Mouse (Mus musculus) embryonic facial prominence, embryonic 14.5 days (tissue): ENCODE data around the gene Tnik. TPM values are rescaled to one million over a fixed set of nuclear protein-coding genes. Genes with fewer than 3 reads are reported as not detected.

Source experiments
- ATAC-seq: fragments of 200-750 bp; cut with Nextera tagmentation; 2 replicates; pipeline ENCODE4 v1.8.0; 2017; ENCODE audit warnings: low read depth, moderate number of reproducible peaks, moderate TSS enrichment
- DNase-seq: peaks from one replicate; pipeline ENCODE4 v3.0.0-alpha.2; 2015; ENCODE audit warnings: low spot score
- H3K27ac ChIP-seq: fragments of 300-500 bp; sonication (generic); replicated peaks from 2 replicates; pipeline ENCODE4 v1.5.1; 2014; ENCODE audit warnings: low read depth, mild to moderate bottlenecking, low read length, moderate library complexity
- H3K27me3 ChIP-seq: fragments of 300-500 bp; sonication (generic); replicated peaks from 2 replicates; pipeline ENCODE4 v1.6.1; 2014; ENCODE audit warnings: low read length; ENCODE audit not compliant: control insufficient read depth, insufficient read depth
- H3K36me3 ChIP-seq: fragments of 300-500 bp; sonication (generic); 2 replicates; pipeline ENCODE4 v1.6.1; 2014; ENCODE audit warnings: low read length, mixed read lengths; ENCODE audit not compliant: control insufficient read depth, insufficient read depth
- H3K4me1 ChIP-seq: fragments of 300-500 bp; sonication (generic); 2 replicates; pipeline ENCODE4 v1.6.1; 2014; ENCODE audit warnings: antibody characterized with exemption, low read length; ENCODE audit not compliant: control insufficient read depth, insufficient read depth
- H3K4me2 ChIP-seq: fragments of 300-500 bp; sonication (generic); 2 replicates; pipeline ENCODE4 v1.6.1; 2014; ENCODE audit warnings: low read depth, mild to moderate bottlenecking, low read length, moderate library complexity, mixed read lengths
- H3K4me3 ChIP-seq: fragments of 300-500 bp; sonication (generic); 2 replicates; pipeline ENCODE4 v1.5.1; 2014; ENCODE audit warnings: low read depth, mild to moderate bottlenecking, low read length
- H3K9ac ChIP-seq: fragments of 300-500 bp; sonication (generic); 2 replicates; pipeline ENCODE4 v1.6.1; 2014; ENCODE audit warnings: low read depth, mild to moderate bottlenecking, low read length, moderate library complexity, mixed read lengths
- H3K9me3 ChIP-seq: fragments of 300-500 bp; sonication (generic); 2 replicates; pipeline ENCODE4 v1.6.1; 2016; ENCODE audit warnings: low read length; ENCODE audit not compliant: control insufficient read depth
- WGBS: fragments of 180-500 bp; shearing (Covaris S2); extraction: QIAGEN DNeasy Blood & Tissue Kit; methylation state at CpG from one replicate; pipeline ENCODE4 v1.1.7; 2014; 5-methylcytosine and 5-hydroxymethylcytosine counted together
- polyA plus RNA-seq: library from polyadenylated mRNA; unstranded; fragments of >200 nt; fragmentation: Nextera tagmentation; extraction: Ambion mirVana; gene quantifications from 2 replicates; pipeline ENCODE4 v1.2.1, GENCODE M21; 2014

The Tnik gene
- polyA plus RNA-seq, 1 experiment from 2014 or later, result 19.4 TPM

DNA sequence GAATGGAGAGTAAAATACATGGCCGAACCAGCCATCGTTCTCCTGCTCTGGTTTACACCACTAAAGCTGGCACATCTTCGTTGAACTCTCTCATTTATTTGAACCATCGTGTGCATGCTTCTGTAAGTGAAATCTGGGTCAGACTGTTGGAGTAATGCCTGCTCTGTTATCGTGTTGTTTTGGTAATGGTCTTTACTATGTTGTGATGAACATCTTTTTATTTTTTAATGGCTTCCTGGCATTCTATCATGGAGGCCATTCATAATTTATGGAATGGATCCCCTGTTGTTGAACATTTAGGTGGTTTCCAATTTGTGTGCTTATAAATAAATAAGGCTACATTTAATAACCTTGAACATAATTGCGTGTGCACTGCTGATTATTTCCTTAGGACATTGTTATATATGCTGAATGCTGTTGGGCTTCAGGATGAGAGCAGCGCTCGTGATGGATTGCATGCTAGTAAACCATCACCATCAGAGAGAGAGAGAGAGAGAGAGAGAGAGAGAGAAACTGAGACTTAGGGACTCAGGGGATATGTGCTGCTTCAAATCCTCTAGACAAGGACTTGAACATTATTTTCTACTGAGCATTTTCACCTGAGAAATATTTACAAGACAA lies 62.7 kb downstream of the Tnik start:
- H3K27ac ChIP-seq, result no peak overlapping the region
- H3K9ac ChIP-seq, result no peak overlapping the region
- H3K4me1 ChIP-seq, result no peaks in the 10 kb centered on the region
- DNase-seq (no peak), ATAC-seq (no peak)
- no peak overlapping the region for H3K4me3 ChIP-seq
- no peaks in the 10 kb centered on the region for H3K27me3 ChIP-seq
- no peaks in the 10 kb centered on the region for H3K36me3 ChIP-seq
- WGBS, result 89% methylated on average over 8 of the region's 8 CpGs
- no peaks in the 10 kb centered on the region for H3K9me3 ChIP-seq
- no peak overlapping the region for H3K4me2 ChIP-seq

DNA sequence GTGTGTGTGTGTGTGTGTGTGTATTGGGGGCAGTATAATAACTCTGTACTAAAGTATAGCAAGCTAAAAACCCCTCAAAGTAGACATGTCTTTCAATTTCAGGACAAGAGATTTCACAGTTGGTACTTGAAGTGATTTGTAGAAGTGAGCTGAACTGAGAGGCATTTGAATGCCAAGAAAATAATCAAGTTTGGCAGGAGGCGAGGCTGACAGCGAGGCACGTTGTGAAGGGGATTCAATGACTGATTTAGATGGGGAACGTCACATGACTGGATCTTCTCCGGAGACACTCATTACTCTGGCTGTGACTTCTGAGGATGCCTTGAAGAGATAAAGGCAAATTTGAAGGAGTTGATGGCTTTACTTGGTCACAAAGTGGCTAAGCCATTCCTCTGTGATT lies 69.3 kb downstream of the Tnik start:
- Histone ChIP-seq H3K4me3 (no peak overlapping the region), H3K27ac (no peak overlapping the region), H3K4me1 (no peaks in the 10 kb centered on the region), H3K4me2 (no peak overlapping the region), H3K9me3 (no peaks in the 10 kb centered on the region), H3K9ac (no peak overlapping the region), H3K36me3 (no peaks in the 10 kb centered on the region), H3K27me3 (no peaks in the 10 kb centered on the region)
- ATAC-seq (no peak), DNase-seq (no peak)
- 65% methylated on average over 5 of the region's 5 CpGs for WGBS

- Histone ChIP-seq H3K36me3 (no peaks in the 10 kb centered on the region), H3K27ac (no peak overlapping the region), H3K9ac (no peak overlapping the region), H3K27me3 (no peaks in the 10 kb centered on the region), H3K4me1 (no peaks in the 10 kb centered on the region), H3K9me3 (no peaks in the 10 kb centered on the region), H3K4me2 (no peak overlapping the region), H3K4me3 (no peak overlapping the region)
- ATAC-seq (peak; percentile 53), DNase-seq (peak; percentile 79)
- WGBS, result 60% methylated on average over 6 of the region's 6 CpGs
Observed at GRCm38 (mm10) chr3:28333869-28334268, 70.9 kb downstream of the Tnik start.

- Histone ChIP-seq H3K36me3 (no peaks in the 10 kb centered on the region), H3K9me3 (no peaks in the 10 kb centered on the region), H3K4me1 (no peaks in the 10 kb centered on the region), H3K27ac (no peak overlapping the region), H3K9ac (no peak overlapping the region), H3K4me2 (no peak overlapping the region), H3K4me3 (no peak overlapping the region), H3K27me3 (no peaks in the 10 kb centered on the region)
- ATAC-seq, result no peak
- DNase-seq, result no peak
- 92% methylated on average over 1 of the region's 1 CpGs for WGBS
Observed at GRCm38 (mm10) chr3:28334547-28334946, 71.5 kb downstream of the Tnik start.

DNA sequence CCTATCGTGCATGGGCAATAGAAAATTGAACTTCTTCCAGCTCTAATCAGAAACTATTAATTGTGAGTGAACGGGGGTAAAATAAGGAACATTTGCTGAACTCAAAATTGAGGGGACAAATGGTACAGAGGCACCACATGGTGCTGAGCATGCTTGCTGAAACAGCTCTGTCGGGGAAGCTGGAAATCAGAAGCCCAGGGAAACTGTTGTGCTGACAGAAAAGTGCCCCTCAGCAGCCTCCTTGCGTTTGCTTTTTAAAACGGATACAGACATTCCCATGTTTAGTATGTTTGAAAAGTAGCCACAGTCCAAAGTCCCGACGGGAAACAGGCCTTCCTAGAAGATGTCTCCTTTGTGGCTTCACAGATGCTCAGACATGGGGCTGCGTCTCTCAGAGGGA lies 77.1 kb downstream of the Tnik start:
- no peak overlapping the region for H3K9ac ChIP-seq

GRCm38 (mm10) chr3:28343204-28343603 lies 80.2 kb downstream of the Tnik start:
- H3K36me3 ChIP-seq, result no peaks in the 10 kb centered on the region
- H3K4me2 ChIP-seq, result no peak overlapping the region
- no peaks in the 10 kb centered on the region for H3K9me3 ChIP-seq
- ATAC-seq, result no peak
- 95% methylated on average over 3 of the region's 3 CpGs for WGBS
- H3K9ac ChIP-seq, result no peak overlapping the region
- H3K4me1 ChIP-seq, result 0 out of 2 replicates have a peak, but pooled peaks cover 2% of the 10 kb centered on the region
- H3K4me3 ChIP-seq, result no peak overlapping the region
- no peaks in the 10 kb centered on the region for H3K27me3 ChIP-seq
- no peak for DNase-seq
- H3K27ac ChIP-seq, result no peak overlapping the region

More for the DNA sequence above, 77.1 kb downstream of the Tnik start:
- ATAC-seq (no peak), DNase-seq (no peak)
- no peak overlapping the region for H3K4me2 ChIP-seq
- H3K4me1 ChIP-seq, result no peaks in the 10 kb centered on the region
- no peaks in the 10 kb centered on the region for H3K36me3 ChIP-seq
- no peaks in the 10 kb centered on the region for H3K27me3 ChIP-seq
- no peak overlapping the region for H3K4me3 ChIP-seq
- no peaks in the 10 kb centered on the region for H3K9me3 ChIP-seq
- 40% methylated on average over 8 of the region's 8 CpGs for WGBS
- H3K27ac ChIP-seq, result no peak overlapping the region

DNA sequence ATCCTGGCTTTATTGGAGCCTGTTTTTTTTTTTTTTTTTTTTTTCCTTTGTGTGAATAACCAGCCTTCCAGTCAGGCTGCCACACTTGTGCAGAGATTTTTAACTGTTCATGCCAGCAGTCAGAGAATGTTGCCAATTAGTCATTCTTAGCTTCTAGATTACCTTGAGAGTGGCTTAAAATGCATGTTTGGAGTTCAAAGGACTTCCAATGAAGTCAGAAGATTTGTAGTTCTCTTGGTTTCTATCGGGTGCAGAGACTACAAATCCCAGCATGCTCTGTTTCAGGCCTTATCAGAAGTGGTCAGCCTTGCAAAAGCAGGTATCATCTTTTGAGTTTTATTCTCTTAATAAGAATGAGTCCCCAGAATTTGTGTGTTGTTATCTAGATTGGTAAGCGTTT lies 80.6 kb downstream of the Tnik start:
- whole genome bisulfite sequencing, result 83% methylated on average over 2 of the region's 2 CpGs
- Histone ChIP-seq H3K9me3 (no peaks in the 10 kb centered on the region), H3K36me3 (no peaks in the 10 kb centered on the region), H3K9ac (no peak overlapping the region), H3K27me3 (no peaks in the 10 kb centered on the region), H3K4me1 (0 out of 2 replicates have a peak, but pooled peaks cover 2% of the 10 kb centered on the region), H3K4me2 (no peak overlapping the region), H3K27ac (no peak overlapping the region), H3K4me3 (no peak overlapping the region)
- no peak for DNase-seq
- no peak for ATAC-seq

- Histone ChIP-seq H3K27ac (no peak overlapping the region), H3K9me3 (no peaks in the 10 kb centered on the region), H3K4me1 (0 out of 2 replicates have a peak, but pooled peaks cover 2% of the 10 kb centered on the region), H3K27me3 (no peaks in the 10 kb centered on the region), H3K4me3 (no peak overlapping the region), H3K9ac (no peak overlapping the region), H3K36me3 (no peaks in the 10 kb centered on the region), H3K4me2 (no peak overlapping the region)
- ATAC-seq (no peak), DNase-seq (no peak)
- WGBS, result 65% methylated on average over 1 of the region's 1 CpGs
Observed at GRCm38 (mm10) chr3:28345446-28345845, 82.4 kb downstream of the Tnik start.

DNA sequence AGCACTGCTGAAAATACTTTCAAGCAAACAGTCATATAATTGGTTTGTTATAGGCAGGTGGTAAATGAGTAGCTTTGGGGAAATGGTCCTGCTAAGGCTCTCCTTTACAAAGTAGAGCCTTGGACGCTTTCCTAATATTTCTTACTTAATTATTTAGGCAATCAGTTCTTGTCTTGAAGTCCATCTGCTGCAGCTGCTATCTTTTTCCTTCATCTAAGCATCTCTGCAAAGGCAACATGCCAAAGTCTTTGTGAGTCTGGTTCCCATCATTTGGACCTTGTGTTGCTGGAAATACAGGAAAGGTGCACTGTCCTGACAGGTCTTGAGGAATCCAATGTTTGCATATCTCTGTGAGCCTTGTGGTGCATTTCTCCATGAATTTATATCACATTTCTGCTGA lies 82.9 kb downstream of the Tnik start:
- Histone ChIP-seq H3K4me2 (no peak overlapping the region), H3K9me3 (no peaks in the 10 kb centered on the region), H3K4me1 (0 out of 2 replicates have a peak, but pooled peaks cover 2% of the 10 kb centered on the region), H3K27me3 (no peaks in the 10 kb centered on the region), H3K9ac (no peak overlapping the region), H3K4me3 (no peak overlapping the region), H3K27ac (no peak overlapping the region), H3K36me3 (no peaks in the 10 kb centered on the region)
- 86% methylated on average over 1 of the region's 1 CpGs for WGBS
- ATAC-seq, result no peak
- peak; percentile 55 for DNase-seq
